Comparison of ENCODE assay signal across 13 mouse cellular contexts in the genomic region with DNA sequence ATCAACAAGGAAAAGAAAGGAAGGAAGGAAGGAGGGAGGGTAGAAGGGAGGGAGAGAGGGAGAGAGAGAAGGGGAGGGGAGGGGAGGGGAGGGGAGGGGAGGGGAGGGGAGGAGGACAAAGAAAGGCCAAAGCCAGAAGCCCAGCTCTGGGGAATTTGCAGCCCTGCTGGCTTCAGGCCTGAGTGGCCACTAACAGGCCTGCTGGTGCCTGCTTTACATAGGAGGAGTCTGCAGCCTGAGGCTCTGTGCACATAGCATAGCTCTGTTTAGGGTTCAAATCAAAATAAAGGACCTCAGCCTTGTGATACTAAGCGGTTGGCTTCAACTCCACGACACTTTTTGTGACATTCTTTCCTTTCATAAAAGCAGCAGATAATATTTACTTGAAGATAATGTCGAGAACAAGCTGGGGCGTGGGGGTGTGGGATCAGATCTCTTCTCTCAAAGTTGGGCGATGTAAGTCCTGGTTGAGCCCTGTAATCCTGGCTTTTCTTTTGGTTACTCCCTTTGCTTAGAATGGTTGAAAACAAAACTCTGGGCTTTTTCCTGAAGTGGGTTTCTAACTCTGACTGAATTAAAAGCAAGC. TPM values are rescaled to one million over a fixed set of nuclear protein-coding genes. Genes with fewer than 3 reads are reported as not detected.
DNase-seq lines count a peak whose midpoint lies in the region; ATAC-seq and TF ChIP-seq lines count a peak whose summit lies in the region.
"Had no signal": no experiment of that assay in that cellular context is flagged by ENCODE, and none has a peak within 500 bp of the region (broad histone marks: within the 10 kb centered on the region; RNA-seq: fewer than 3 reads in every experiment).

No protein-coding gene starts in this region.

- H3K27ac ChIP-seq in lung, embryonic 14.5 days (ENCODE audit: low read depth), result no peak overlapping the region
- H3K27ac ChIP-seq in embryonic facial prominence, embryonic 10.5 days (replicated peaks), result peak overlapping the region; percentile 63
- H3K27ac ChIP-seq in forebrain, embryonic 14.5 days (ENCODE audit: low read depth, low read length), result no peak overlapping the region
- no peak overlapping the region for H3K27ac ChIP-seq in neural tube, embryonic 11.5 days (ENCODE audit: low read depth, low read length)
- H3K27ac ChIP-seq: hindbrain, embryonic 15.5 days had no signal

- H3K27me3 ChIP-seq in lung, embryonic 14.5 days (ENCODE audit: insufficient read depth, low read length), result no peaks in the 10 kb centered on the region
- H3K27me3 ChIP-seq in embryonic facial prominence, embryonic 10.5 days (replicated peaks; ENCODE audit: low read depth, poor library complexity, severe bottlenecking), result no peaks in the 10 kb centered on the region
- H3K27me3 ChIP-seq in forebrain, embryonic 14.5 days (replicated peaks; ENCODE audit: control insufficient read depth, insufficient read depth, low read length), result no peaks in the 10 kb centered on the region
- no peaks in the 10 kb centered on the region for H3K27me3 ChIP-seq in neural tube, embryonic 11.5 days (ENCODE audit: control insufficient read depth, insufficient read depth, low read length)
- H3K27me3 ChIP-seq: hindbrain, embryonic 15.5 days had no signal

- WGBS in lung, embryonic 14.5 days, result 36% methylated on average over 5 of the region's 5 CpGs
- WGBS in embryonic facial prominence, embryonic 10.5 days, result 39% methylated on average over 5 of the region's 5 CpGs
- WGBS in forebrain, embryonic 14.5 days, result 34% methylated on average over 5 of the region's 5 CpGs
- 61% methylated on average over 5 of the region's 5 CpGs for WGBS in neural tube, embryonic 11.5 days

- DNase-seq in lung, embryonic 14.5 days, result peak; percentile 32
- no peak for DNase-seq in lung, postnatal 36 days
- DNase-seq in embryonic facial prominence, embryonic 10.5 days (ENCODE audit: low spot score), result peak; percentile 57
- peak; percentile 52 for DNase-seq in forebrain, embryonic 14.5 days (ENCODE audit: low spot score)
- peak; percentile 48 for DNase-seq in neural tube, embryonic 11.5 days (ENCODE audit: low spot score)
- no peak for DNase-seq in Muller cell, postnatal 12 days (ENCODE audit: inconsistent ontology term)
- no peak for DNase-seq in right cerebral cortex, adult 2 months (ENCODE audit: low spot score in 2 of 2)
- no peak for DNase-seq in left cerebral cortex, postnatal 10 days (ENCODE audit: extremely low spot score in 1 of 2, low spot score in 2 of 2)
- DNase-seq: layer of hippocampus, postnatal 36 days; right cerebral cortex, postnatal 4 days had no signal

- intact Hi-C loops in left cerebral cortex, postnatal 10 days (cut with DNase I), result loop anchor here (10.0 kb wide), 4 partner anchors 721 to 1839 kb away; no protein-coding TSS in a partner anchor

- no peak overlapping the region for H3K9ac ChIP-seq in lung, embryonic 14.5 days
- no peak overlapping the region for H3K9ac ChIP-seq in forebrain, embryonic 14.5 days (ENCODE audit: low read length)
- no peak overlapping the region for H3K9ac ChIP-seq in neural tube, embryonic 11.5 days (ENCODE audit: low read length)
- H3K9ac ChIP-seq: hindbrain, embryonic 15.5 days had no signal

- no peaks in the 10 kb centered on the region for H3K4me1 ChIP-seq in lung, embryonic 14.5 days (ENCODE audit: insufficient read depth)
- peaks cover 9% of the 10 kb centered on the region; the same call in 1 of the 2 replicates for H3K4me1 ChIP-seq in embryonic facial prominence, embryonic 10.5 days
- peaks cover 7% of the 10 kb centered on the region; the same call in 1 of the 2 replicates for H3K4me1 ChIP-seq in forebrain, embryonic 14.5 days (ENCODE audit: control insufficient read depth, insufficient read depth, low read length)
- peaks cover 3% of the 10 kb centered on the region; the same call in 1 of the 2 replicates for H3K4me1 ChIP-seq in neural tube, embryonic 11.5 days (ENCODE audit: control insufficient read depth, insufficient read depth, low read length)
- H3K4me1 ChIP-seq: hindbrain, embryonic 15.5 days had no signal

- H3K4me2 ChIP-seq in lung, embryonic 14.5 days, result no peak overlapping the region
- H3K4me2 ChIP-seq in forebrain, embryonic 14.5 days (ENCODE audit: low read length), result no peak overlapping the region
- no peak overlapping the region for H3K4me2 ChIP-seq in neural tube, embryonic 11.5 days (ENCODE audit: low read depth)
- H3K4me2 ChIP-seq: hindbrain, embryonic 15.5 days; liver, embryonic 11.5 days had no signal

- ATAC-seq in lung, embryonic 14.5 days (ENCODE audit: insufficient read depth), result peak; percentile 70
- ATAC-seq in forebrain, embryonic 14.5 days, result peak; percentile 73; the same call in 1 of the 2 replicates
- ATAC-seq in neural tube, embryonic 11.5 days (ENCODE audit: insufficient read depth, low FRiP score, low TSS enrichment), result peak; percentile 64

- H3K36me3 ChIP-seq in lung, embryonic 14.5 days (ENCODE audit: insufficient read depth), result no peaks in the 10 kb centered on the region
- H3K36me3 ChIP-seq in embryonic facial prominence, embryonic 10.5 days (replicated peaks), result no peaks in the 10 kb centered on the region
- no peaks in the 10 kb centered on the region for H3K36me3 ChIP-seq in forebrain, embryonic 14.5 days (ENCODE audit: control insufficient read depth, insufficient read depth, low read length)
- no peaks in the 10 kb centered on the region for H3K36me3 ChIP-seq in neural tube, embryonic 11.5 days (ENCODE audit: control insufficient read depth, insufficient read depth, low read length)
- H3K36me3 ChIP-seq: hindbrain, embryonic 15.5 days had no signal

- H3K4me3 ChIP-seq in lung, embryonic 14.5 days (ENCODE audit: low read depth, low read length), result no peak overlapping the region
- H3K4me3 ChIP-seq in embryonic facial prominence, embryonic 10.5 days, result no peak overlapping the region
- H3K4me3 ChIP-seq in forebrain, embryonic 14.5 days (ENCODE audit: low read depth, low read length), result no peak overlapping the region
- H3K4me3 ChIP-seq in neural tube, embryonic 11.5 days (ENCODE audit: low read depth, low read length), result no peak overlapping the region
- H3K4me3 ChIP-seq: hindbrain, embryonic 15.5 days had no signal

- no peak for TF ChIP-seq CTCF in lung, embryonic 14.5 days (IDR thresholded peaks at IDR 0.05; ENCODE audit: low read depth)

- no peaks in the 10 kb centered on the region for H3K9me3 ChIP-seq in lung, embryonic 14.5 days (ENCODE audit: low read depth, low read length)
- no peaks in the 10 kb centered on the region for H3K9me3 ChIP-seq in embryonic facial prominence, embryonic 10.5 days
- H3K9me3 ChIP-seq in forebrain, embryonic 14.5 days (replicated peaks; ENCODE audit: control insufficient read depth, low read length), result no peaks in the 10 kb centered on the region
- no peaks in the 10 kb centered on the region for H3K9me3 ChIP-seq in neural tube, embryonic 11.5 days (ENCODE audit: control insufficient read depth, low read length)
- H3K9me3 ChIP-seq: hindbrain, embryonic 15.5 days had no signal

RNA-seq across cellular contexts. Expression of gene Meis2, which starts 37.9 kb away (rescaled TPM):
- polyA plus RNA-seq in lung, embryonic 14.5 days (2014; fragmentation: Nextera tagmentation; extraction: Ambion mirVana), result 31.4 and 33.1 TPM in 2 replicates
- 67.0 and 71.9 TPM in 2 replicates for polyA plus RNA-seq in embryonic facial prominence, embryonic 10.5 days (2016; fragmentation: Nextera tagmentation; extraction: Ambion mirVana)
- 99.1 and 114 TPM in 2 replicates for polyA plus RNA-seq in forebrain, embryonic 14.5 days (2014; fragmentation: Nextera tagmentation; extraction: Ambion mirVana)
- 111 and 117 TPM in 2 replicates for polyA plus RNA-seq in neural tube, embryonic 11.5 days (2014; fragmentation: Nextera tagmentation; extraction: Ambion mirVana)
- total RNA-seq in left cerebral cortex, postnatal 10 days (2021), result 100 to 1,000 TPM in 1 of 2 experiments, 10 to 100 TPM in 1; 98.2 to 110 TPM
- total RNA-seq: neutrophil, adult 5-6 weeks had no signal

Comparison
In these comparisons a context has a peak if more than half of its experiments do, and no peak if none do; other contexts are left out.
1. DNase-seq: peak in lung, embryonic 14.5 days (single experiment), embryonic facial prominence, embryonic 10.5 days (single experiment), forebrain, embryonic 14.5 days (single experiment) and neural tube, embryonic 11.5 days (single experiment); none in lung, postnatal 36 days (single experiment), Muller cell, postnatal 12 days (single experiment), right cerebral cortex, adult 2 months (0 of 2) and left cerebral cortex, postnatal 10 days (0 of 2).
2. Peak in every context shown above with its lines, with median percentiles within 50 percentile points of each other: ATAC-seq.